Mouse (Mus musculus): ENCODE data around the gene Tmem63a. TPM values are rescaled to one million over a fixed set of nuclear protein-coding genes. Genes with fewer than 3 reads are reported as not detected.
A peak's percentile ranks its signal among the peaks of the same experiment; 100 is the strongest.
"Not testable (repeated sequence)": the region's sequence is repeated elsewhere in the genome, so short reads cannot be mapped to it uniquely, and the experiment has no call there.

Gene Tmem63a
- total RNA-seq, 1 experiment from 2014 or later: 21.8 TPM

DNA sequence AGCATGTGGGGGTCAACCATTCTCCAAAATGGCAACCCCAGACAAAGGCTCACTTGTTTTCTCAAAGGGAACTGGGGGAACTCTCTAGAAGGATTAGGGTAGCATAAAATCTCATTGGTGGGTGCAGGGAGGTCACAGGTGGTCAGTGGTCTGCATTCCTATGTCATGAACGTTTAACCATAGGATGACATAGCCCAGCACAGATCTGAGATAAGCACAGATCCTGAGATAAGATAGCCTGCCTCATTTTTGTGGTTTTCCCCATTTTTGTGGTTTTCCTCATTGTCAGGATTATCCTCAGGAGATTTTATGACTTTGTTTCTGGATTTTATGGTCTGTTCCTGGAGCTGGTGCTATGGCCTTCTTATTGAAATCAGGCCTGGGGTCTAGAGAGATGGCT lies 25.1 kb upstream of the Tmem63a start:
- ATAC-seq (replicated peaks in 1 of 2; ENCODE audit: insufficient read depth in 1 of 2, low FRiP score in 2 of 2, low TSS enrichment in 1 of 2, low read depth in 1 of 2, poor library complexity in 2 of 2, severe bottlenecking in 2 of 2): no peak

GRCm38 (mm10) chr1:180919686-180920085 lies 22.5 kb upstream of the Tmem63a start:
- ATAC-seq (replicated peaks in 1 of 2; ENCODE audit: insufficient read depth in 1 of 2, low FRiP score in 2 of 2, low TSS enrichment in 1 of 2, low read depth in 1 of 2, poor library complexity in 2 of 2, severe bottlenecking in 2 of 2): no peak

- ATAC-seq (replicated peaks in 1 of 2; ENCODE audit: insufficient read depth in 1 of 2, low FRiP score in 2 of 2, low TSS enrichment in 1 of 2, low read depth in 1 of 2, poor library complexity in 2 of 2, severe bottlenecking in 2 of 2): peak; percentile 97 to 99
Observed at GRCm38 (mm10) chr1:180922273-180923048, 19.7 kb upstream of the Tmem63a start.

GRCm38 (mm10) chr1:180924737-180925136 lies 17.4 kb upstream of the Tmem63a start:
- no peak for ATAC-seq (replicated peaks in 1 of 2; ENCODE audit: insufficient read depth in 1 of 2, low FRiP score in 2 of 2, low TSS enrichment in 1 of 2, low read depth in 1 of 2, poor library complexity in 2 of 2, severe bottlenecking in 2 of 2)

DNA sequence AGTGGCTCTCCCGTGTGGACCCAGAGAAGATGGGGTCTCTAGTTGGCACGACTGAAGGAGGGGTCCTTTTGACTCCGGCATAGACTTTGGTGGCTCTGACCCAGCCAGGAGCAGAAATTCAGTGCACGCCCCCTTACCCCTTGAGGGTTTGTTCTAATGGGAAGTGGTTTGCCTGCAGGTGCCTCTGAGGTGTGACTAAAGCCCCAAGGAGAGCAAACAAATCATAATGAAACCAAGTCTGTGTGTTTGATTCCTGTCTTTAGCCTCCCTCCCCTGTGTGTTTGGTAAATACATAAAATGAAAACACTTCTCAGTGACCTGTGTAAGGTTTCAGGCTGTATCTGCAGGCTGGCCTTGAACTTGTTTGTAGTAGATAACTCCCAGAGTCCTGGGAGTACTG lies 15.9 kb upstream of the Tmem63a start:
- ATAC-seq (replicated peaks in 1 of 2; ENCODE audit: insufficient read depth in 1 of 2, low FRiP score in 2 of 2, low TSS enrichment in 1 of 2, low read depth in 1 of 2, poor library complexity in 2 of 2, severe bottlenecking in 2 of 2): no peak

DNA sequence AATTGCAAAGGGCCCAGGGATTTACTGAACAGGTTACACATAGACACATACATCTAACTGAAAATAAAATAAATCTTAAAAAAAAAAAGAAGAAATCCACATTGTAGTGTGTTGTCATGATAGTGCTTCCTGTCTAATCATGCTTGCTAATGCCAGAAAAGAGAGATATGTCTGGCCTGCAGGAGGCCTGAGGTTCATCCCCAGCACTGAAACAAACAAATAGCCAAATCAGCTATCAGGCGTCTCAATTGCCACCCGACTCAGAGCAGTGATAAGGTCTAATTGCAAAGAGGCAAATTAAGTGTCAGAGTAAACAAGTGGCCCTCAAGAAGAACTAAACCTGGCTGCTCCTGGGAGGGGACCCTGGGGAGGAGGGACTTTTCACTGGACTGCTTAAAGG lies 12.5 kb upstream of the Tmem63a start:
- no peak for ATAC-seq (replicated peaks in 1 of 2; ENCODE audit: insufficient read depth in 1 of 2, low FRiP score in 2 of 2, low TSS enrichment in 1 of 2, low read depth in 1 of 2, poor library complexity in 2 of 2, severe bottlenecking in 2 of 2)

GRCm38 (mm10) chr1:180931106-180931505 lies 11.0 kb upstream of the Tmem63a start:
- ATAC-seq (replicated peaks in 1 of 2; ENCODE audit: insufficient read depth in 1 of 2, low FRiP score in 2 of 2, low TSS enrichment in 1 of 2, low read depth in 1 of 2, poor library complexity in 2 of 2, severe bottlenecking in 2 of 2): no peak

GRCm38 (mm10) chr1:180933659-180934058 lies 8.5 kb upstream of the Tmem63a start:
- no peak for ATAC-seq (replicated peaks in 1 of 2; ENCODE audit: insufficient read depth in 1 of 2, low FRiP score in 2 of 2, low TSS enrichment in 1 of 2, low read depth in 1 of 2, poor library complexity in 2 of 2, severe bottlenecking in 2 of 2)

DNA sequence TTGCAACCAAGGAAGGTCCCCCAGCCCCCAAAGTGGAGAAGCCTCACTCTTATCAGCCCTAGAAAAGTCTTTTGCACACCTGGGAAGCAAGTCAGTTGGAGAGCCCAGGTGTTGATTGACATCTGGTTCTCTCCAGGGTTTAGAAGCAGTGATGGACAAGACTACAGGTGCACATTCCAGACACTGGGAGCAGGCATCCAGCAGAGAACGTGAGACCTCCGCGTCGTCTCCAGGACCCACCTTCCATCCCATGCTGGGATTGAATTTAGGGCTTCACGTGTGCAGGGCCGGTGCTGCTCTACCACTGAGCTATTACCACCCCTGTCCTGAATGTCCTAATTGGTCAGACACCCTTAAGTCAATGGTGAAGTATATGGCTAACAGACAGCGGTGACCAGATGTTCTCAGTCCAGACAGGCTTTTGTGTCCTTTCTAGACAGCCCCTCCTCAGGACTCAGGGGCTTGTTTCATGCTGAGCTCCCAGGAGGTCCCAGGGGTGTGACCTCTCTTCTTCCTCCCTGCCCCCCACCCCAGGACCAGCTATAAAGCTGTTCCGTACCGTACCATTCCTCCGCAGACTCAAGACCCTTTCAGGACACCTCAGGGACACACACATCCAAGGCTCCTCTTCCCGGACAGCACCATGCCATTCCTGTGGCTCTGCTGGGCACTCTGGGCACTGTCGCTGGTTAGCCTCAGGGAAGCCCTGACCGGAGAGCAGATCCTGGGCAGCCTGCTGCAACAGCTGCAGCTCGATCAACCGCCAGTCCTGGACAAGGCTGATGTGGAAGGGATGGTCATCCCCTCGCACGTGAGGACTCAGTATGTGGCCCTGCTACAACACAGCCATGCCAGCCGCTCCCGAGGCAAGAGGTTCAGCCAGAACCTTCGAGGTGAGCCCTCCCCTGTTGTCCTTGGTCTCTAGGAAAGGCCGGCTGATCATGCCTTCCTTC lies 7.4 kb upstream of the Tmem63a start, which contains the start of gene Lefty1:
Gene Lefty1, plus strand, starts transcription at position 556 of the 953 bp plus-strand sequence.
- ATAC-seq (replicated peaks in 1 of 2; ENCODE audit: insufficient read depth in 1 of 2, low FRiP score in 2 of 2, low TSS enrichment in 1 of 2, low read depth in 1 of 2, poor library complexity in 2 of 2, severe bottlenecking in 2 of 2): no peak

GRCm38 (mm10) chr1:180936610-180937398 lies 5.3 kb upstream of the Tmem63a start:
- peak; percentile 76 to 80 for ATAC-seq (replicated peaks in 1 of 2; ENCODE audit: insufficient read depth in 1 of 2, low FRiP score in 2 of 2, low TSS enrichment in 1 of 2, low read depth in 1 of 2, poor library complexity in 2 of 2, severe bottlenecking in 2 of 2)

DNA sequence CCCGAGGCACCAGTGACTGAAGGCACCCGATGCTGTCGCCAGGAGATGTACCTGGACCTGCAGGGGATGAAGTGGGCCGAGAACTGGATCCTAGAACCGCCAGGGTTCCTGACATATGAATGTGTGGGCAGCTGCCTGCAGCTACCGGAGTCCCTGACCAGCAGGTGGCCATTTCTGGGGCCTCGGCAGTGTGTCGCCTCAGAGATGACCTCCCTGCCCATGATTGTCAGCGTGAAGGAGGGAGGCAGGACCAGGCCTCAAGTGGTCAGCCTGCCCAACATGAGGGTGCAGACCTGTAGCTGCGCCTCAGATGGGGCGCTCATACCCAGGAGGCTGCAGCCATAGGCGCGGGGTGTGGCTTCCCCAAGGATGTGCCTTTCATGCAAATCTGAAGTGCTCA lies 4.5 kb upstream of the Tmem63a start:
- ATAC-seq (replicated peaks in 1 of 2; ENCODE audit: insufficient read depth in 1 of 2, low FRiP score in 2 of 2, low TSS enrichment in 1 of 2, low read depth in 1 of 2, poor library complexity in 2 of 2, severe bottlenecking in 2 of 2): not testable (repeated sequence)

GRCm38 (mm10) chr1:180938781-180939180 lies 3.4 kb upstream of the Tmem63a start:
- not testable (repeated sequence) for ATAC-seq (replicated peaks in 1 of 2; ENCODE audit: insufficient read depth in 1 of 2, low FRiP score in 2 of 2, low TSS enrichment in 1 of 2, low read depth in 1 of 2, poor library complexity in 2 of 2, severe bottlenecking in 2 of 2)

DNA sequence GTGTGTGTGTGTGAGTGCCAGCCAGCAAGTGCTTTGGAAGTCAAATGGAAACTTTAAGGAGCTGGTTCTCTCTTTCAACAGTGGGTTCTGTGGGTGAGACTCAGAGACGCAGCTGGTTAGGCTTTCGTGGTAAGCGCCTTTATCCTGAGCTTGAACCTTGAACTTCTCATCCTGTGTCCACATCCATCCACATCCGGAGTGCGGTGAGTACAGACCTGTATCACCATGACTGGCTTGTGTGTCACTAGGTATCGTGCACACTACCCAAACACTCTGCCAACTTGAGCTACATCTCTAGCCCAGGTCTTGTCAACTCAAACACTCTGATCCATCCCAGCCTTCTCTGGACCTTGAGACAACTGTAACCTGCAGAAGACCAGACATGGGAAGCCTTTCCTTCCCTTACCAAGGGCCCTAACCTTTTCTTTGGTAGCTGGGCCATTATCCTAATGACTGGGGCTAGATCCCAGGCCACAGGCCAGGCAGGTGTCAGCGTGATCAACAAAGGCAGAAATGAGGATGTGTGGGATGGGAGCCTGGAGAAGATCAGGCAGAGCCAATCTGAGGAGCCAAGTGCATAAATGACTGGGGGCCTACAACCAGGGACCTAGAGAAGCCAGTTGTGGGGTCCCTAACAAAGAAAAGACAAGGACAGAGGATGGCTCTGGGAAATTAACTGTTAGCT lies 1.2 kb upstream of the Tmem63a start:
- ATAC-seq (replicated peaks in 1 of 2; ENCODE audit: insufficient read depth in 1 of 2, low FRiP score in 2 of 2, low TSS enrichment in 1 of 2, low read depth in 1 of 2, poor library complexity in 2 of 2, severe bottlenecking in 2 of 2): no peak

DNA sequence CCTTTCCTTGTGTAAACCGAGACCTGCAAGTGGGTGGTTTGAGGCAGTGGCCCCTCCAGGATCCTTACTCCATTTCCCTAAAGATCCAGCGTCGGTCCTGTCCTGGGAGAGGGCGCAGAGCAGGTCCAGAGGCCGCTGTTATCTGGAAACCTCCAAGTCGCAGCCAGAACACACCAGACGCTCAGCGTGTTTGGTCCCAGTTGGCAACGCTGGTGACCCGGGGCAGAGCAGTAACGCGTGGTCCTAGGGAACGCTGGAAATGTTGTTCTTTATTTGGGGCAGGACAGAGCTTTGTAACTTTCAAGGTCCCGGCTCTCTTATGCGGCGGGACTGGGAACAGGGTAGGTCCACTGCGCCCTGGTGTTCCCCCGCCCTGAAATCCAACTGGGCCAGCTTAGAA lies 418 bp upstream of the Tmem63a start:
- no peak for ATAC-seq (replicated peaks in 1 of 2; ENCODE audit: insufficient read depth in 1 of 2, low FRiP score in 2 of 2, low TSS enrichment in 1 of 2, low read depth in 1 of 2, poor library complexity in 2 of 2, severe bottlenecking in 2 of 2)

GRCm38 (mm10) chr1:180943032-180943644 lies 994 bp downstream of the Tmem63a start:
- ATAC-seq (replicated peaks in 1 of 2; ENCODE audit: insufficient read depth in 1 of 2, low FRiP score in 2 of 2, low TSS enrichment in 1 of 2, low read depth in 1 of 2, poor library complexity in 2 of 2, severe bottlenecking in 2 of 2): no peak

- ATAC-seq (replicated peaks in 1 of 2; ENCODE audit: insufficient read depth in 1 of 2, low FRiP score in 2 of 2, low TSS enrichment in 1 of 2, low read depth in 1 of 2, poor library complexity in 2 of 2, severe bottlenecking in 2 of 2): no peak
Observed at GRCm38 (mm10) chr1:180943896-180944295, 1.8 kb downstream of the Tmem63a start.

DNA sequence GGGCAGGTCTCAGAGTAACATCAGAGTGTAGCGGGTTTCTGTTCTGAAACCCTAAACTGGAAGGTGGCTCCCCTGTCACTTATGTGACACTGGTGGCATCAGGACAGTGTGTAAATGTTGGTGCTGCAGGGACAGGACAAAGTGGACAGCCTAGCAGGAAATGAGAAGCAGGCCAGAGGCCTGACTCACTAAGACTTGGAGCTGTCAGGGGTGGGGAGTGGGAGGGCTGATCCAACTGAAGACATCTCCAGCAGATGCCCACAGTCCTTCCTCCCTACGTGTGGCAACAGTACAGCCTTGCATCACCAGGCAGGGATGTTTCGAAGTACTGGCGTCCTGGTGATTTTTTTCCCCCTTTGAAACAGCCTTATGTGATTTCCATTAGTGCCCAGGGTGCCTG lies 2.4 kb downstream of the Tmem63a start:
- peak in 1 of 2 experiments; percentile 34; a peak in 1 of 4 replicates for ATAC-seq (replicated peaks in 1 of 2; ENCODE audit: insufficient read depth in 1 of 2, low FRiP score in 2 of 2, low TSS enrichment in 1 of 2, low read depth in 1 of 2, poor library complexity in 2 of 2, severe bottlenecking in 2 of 2)
